Mouse (Mus musculus) brain, adult 2 months (tissue): ENCODE measurements around the gene Exoc4.

ENCODE experiments used
- DNase-seq: peaks from one replicate; pipeline ENCODE4 v3.0.0; 2011; ENCODE audit warnings: low read depth, low spot score

Exoc4 gene

DNA sequence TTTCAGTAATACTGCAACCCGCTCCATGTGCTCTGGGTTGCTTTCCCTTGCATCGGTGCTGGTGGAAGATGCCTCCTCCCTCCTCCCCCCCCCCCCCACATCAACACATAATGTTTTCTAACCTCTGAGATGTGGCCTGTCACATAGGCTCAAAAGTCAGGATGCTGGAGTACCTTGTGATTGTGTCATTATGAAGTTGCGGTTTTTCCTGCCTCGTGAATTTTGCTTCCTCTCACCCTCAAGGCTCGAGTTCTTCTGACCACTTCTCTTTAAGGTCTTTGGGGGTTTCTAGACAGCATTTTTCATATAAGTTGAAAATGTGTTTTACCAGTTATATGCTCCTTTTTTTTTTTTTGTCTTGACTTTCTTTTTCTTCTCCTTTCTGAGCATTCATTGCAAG lies 507.1 kb downstream of the Exoc4 start:
- DNase-seq: no peak

DNA sequence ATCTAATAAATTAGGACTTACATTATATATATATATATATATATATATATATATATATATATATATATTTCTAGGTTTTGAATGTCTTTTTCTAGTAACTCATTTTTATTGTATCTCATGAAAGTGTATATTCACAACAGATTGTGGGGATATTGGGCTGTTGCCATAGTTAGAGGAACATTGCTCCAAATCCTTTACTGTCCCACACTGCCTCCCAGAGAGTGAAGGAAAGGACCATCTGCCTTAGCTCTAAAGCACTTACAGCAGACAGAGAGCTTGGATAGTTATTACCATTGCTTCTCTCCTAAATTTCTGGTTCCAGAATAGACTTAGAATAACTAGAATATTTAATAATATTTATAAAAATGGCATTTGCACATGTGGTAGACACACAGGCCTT lies 512.7 kb downstream of the Exoc4 start:
- DNase-seq: peak; percentile 92

DNA sequence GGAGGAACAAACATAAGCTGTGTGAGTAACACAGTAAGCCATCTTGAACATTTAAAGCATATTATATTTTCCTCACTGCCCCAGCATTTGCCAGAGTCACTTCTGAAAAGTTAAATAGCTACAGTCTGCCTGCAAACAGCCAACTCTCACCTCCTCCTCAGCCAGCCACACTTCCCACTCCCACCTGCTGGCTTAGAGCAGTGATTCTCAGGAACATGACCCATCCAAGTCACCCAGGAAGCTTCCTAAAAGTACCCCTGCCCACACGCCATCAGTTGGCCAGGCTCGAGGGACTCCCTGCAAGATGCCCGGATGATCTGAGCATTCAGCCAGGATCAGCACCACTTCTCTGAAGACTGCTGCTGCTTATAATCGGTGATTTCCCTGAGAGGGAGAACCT lies 514.4 kb downstream of the Exoc4 start:
- DNase-seq: peak; percentile 90

DNA sequence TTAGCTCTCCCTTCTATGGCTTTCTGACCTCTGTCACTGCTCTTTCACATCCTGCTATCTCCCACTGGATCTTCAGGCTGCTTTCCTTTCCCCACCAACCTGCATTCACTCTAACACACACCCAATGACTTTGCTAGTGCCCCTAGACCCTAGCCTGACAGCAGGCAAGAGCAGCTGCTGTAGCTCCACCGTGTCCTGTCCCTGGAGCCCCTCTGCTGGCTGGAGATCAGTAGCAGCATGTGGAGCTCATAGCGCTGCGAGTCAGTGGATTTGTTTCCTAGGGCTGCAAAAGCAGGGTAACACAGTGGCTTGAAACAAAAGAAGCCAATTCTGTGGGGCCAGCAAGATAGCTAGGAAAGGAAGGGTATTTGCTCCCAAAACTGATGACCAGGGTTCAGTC lies 515.1 kb downstream of the Exoc4 start:
- peak; percentile 30 for DNase-seq

DNA sequence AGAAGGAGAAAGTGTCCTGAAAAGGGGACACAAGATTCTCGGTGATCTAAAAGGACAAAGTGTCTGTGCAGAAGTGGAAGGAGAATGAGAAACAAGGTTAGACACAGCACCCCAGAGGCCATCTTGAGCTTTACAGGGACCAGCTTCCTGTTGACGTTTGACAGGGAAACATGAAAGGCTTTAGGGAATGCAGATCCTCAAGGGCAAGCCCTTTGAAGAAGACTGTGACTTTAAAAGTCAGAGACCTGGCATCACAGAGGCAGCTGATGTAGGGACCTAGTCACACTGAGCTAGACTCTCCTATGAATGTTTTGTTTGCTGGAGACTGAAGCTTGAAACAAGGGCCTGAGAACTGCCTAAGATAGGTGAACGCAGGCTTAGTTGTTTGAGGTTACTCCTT lies 520.4 kb downstream of the Exoc4 start:
- DNase-seq: no peak

DNA sequence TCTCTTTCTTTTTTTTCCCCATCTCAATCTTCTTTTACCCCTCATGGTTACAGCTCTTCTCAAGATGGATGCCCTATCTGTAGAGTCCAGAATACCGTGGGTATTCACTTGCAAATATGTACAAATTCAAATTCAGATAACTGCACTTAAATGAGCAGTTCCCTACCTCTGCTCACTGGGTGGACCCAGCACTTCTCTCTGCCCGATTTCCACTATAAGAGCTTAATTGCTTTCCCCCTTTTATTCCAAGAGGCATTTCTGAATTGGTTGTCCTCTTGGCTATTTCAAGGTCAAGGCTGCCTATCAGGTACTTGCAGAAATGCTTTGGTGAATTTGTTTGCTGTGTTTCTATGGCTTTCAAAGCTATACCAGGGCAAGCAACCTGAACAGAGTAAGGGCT lies 521.1 kb downstream of the Exoc4 start:
- DNase-seq: no peak

DNA sequence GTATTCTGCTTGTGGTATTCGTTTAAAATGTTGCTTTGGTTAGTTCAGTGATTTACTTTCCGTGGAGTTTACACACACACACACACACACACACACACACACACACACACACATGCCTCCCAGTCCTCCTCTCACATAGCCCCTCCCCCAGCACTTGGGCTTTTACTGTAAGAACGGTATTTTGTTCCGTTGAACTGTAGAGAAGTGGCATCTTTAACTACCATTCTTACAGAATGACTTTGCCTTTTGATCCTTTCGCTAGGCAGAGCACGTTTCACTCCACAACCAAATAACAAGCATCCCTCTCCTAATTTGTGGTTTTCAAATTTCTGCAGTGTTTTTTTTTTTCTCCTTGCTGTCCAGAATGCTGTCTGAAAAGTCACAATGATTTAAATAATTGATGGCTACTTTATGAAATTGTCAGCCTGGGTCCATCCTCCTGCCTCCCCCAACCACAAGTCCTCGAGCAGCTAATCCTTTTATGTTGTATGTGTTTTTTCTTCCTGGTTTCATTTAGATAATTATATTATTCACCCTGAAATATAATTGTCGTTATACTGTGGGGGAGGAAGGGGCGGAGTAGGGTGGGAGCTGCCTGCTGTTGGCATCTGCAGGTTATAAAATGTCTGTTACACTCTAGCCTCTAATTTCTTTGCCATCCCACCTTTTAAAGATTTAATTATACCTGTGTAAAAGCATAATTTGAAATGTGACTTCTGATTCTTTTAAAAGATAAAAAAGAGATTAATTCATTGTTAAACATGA lies 523.8 kb downstream of the Exoc4 start:
- DNase-seq: no peak

DNA sequence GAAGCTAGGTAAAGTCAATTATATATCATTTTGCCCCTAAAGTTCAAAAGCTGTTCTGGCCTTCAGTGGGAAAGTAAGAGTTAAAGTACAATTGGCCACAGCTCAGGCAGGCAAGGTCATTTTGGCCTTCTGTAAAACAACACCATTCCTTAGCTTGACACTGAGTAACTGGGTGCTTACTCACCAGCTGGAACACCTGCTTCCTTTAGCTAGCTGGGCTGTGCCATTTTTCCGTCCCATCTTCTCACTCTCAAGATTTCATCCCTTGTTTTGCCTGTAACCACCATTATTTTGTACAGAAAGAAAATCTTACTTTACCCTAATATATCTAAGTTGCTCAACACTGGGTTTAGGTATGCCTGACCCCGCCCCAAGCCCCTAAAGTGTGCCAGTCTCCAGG lies 543.7 kb downstream of the Exoc4 start:
- no peak for DNase-seq

DNA sequence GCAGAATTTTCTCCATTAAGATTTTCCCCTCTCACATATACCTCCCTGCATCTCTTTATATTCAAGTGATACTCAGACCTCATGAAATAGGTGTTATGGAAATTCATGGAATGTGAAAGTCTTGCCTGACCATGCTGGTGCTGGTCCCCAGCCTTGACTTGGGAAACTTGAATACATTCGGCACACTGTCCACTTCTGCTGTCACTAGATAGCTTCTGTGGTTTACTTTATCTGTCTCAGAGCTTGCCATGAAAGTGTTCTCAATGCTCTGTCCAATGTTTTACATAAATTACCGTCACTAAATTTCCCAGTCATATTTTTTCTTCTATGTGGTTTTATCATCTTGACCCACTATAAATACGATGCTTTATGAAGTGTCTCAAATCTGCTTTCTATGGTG lies 552.4 kb downstream of the Exoc4 start:
- DNase-seq: no peak

DNA sequence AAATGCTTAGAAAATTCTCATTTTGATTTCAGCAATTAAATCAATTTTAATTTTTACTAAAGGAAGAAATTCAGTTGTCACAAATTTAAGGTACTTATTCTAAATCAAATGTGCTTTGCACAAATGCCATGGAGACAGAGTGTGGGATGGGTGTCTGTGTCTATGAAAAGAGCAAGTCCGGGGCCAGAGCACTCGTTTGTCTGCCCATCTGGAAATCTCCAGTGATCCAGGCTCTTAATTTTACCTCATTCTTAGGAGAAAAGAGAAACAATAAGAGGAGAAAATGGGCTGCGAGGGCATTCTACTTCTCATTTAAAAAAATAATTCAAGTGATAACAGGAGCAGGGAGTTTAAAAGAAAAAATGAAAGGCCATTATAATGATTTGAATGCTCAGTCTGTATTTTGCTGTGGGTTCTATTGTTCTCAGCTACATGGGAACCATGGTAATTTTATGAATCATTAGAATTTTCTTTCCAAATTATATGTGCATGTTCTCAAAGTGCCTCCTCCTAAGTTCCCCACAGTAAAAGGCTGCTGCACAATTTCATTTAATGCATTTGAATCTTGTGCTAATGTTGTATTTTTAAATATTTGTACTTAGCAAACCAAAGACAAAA lies 554.7 kb downstream of the Exoc4 start:
- DNase-seq: peak; percentile 56

DNA sequence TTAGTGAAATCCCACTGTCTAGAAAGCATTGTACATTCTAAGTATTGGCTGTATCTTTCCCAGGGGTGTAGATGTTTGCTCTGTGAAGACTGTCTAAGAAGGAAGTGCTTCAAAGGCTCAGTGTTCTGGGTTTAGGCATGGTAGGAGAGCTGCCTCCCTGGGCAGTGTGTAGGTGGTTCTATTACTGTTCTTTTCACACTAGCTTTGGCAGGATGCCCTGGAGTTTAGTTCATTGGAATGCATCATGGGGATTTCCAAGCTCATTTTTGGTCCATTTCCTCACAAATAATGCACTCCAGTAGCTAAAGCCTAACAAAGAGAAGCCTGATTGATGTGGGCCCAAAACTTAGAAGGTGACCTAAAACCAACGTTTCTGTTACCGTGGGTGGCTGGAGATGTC lies 555.9 kb downstream of the Exoc4 start:
- peak; percentile 95 for DNase-seq

DNA sequence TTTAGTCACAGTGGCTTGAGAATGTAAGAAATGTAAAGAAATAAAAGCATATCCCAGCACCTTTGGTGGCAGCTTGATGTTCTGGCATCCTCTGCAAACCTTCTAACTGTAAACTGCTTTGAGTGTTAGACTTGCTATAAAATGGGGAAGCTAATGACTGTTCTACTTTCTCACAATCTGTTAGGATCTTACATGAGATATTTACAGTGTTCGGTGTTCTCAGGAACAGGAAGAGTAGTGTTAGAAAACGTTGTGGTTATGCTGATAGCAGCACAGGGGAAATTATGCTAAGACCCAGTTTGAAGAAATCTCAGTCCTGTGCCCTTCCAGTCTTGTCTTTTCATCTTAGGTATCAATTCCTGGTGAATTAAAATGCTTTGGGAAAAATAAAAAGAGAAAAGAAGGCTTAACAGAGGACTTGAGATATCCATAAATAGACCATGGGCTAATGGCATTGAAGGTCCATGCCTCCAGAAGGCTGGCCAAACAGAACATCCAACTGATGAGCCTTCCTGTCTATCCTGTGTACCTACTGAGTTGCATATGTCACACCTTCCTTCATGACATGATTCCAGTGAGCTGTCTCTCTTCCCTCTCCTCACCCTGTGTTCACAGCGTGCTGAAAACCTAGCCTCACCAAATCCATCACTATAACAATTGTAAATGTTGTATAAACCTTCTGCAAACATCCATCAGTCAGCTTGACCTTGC lies 557.3 kb downstream of the Exoc4 start:
- DNase-seq: peak; percentile 79

DNA sequence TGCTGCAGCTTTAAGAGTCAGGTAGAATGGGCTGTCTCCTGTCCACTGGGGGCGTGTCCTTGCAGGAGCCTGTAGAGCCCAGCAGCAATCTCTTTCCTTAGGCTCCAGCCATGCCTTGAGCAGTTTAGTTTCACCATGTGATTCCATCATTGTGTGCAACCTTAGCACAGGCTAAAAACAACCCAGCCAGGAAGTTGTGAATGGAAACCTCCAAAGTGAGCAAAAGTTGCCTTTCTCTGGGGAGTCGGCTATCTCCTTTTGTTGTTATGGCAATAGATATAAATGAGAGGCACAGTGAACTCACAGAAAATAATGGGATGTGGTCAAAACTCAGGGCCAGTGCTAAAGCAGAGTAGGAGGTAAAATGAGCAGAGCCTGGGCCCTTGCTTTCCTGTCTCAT lies 565.5 kb downstream of the Exoc4 start:
- no peak for DNase-seq

DNA sequence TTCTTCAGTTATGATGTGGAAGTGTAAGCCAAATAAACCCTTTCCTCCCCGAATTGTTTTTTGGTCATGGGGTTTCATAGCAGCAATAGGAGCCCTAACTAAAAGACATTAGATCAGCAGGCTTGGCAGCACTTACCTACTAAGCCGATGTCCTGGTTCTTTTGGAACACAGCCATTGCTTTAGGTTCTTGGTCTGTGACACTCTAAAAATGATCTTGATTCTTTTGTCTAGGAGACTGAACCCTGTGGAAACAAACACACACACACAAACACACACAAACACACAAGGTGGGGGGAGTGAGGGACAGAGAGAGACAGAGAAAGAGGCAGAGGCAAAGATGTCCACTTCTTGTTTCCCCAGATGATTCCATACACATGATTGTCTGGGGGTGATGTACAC lies 574.3 kb downstream of the Exoc4 start:
- DNase-seq: peak; percentile 57

DNA sequence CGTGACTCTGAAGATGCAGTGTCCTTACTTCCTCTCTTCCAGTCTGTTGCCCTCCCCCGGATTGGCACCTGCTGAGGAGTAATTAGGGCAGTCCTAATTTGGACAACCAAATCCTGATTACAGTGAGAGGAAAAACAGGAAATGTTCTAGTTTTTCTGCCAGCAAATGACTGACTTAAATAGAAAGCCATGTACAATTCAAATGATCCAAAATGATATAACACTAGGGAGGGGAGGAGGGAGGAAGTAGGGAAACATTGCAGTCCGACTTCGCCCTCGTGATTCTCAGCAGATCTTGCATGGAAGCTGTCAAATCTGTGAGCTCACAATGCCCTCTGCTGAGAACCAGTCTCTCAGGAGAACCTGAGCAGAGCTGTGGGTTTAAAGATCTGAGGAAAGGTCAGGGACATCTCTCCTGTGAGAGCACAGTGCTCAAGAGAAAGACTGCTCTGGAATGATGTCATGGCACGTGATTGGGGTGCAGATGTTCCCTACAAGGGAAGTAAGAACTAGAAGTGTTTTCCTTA lies 575.0 kb downstream of the Exoc4 start:
- peak; percentile 97 for DNase-seq

DNA sequence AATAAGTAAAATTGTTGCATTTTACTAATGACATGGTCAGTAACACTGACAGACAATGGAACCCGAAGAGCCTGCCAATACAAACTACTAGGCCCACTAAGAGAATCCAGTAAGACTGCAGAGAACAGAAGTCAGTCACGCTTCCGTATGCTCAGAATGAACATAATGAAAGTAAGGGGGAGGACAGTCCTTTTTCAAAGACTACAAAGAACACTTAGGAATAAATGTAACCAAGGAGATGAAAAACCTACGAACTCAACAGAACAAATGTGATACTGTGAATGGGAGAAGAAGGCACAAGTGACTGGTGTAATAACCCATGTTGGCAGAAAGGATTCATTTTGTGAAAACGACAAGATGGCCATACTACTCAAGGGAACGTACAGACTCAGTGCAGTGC lies 579.6 kb downstream of the Exoc4 start:
- peak; percentile 51 for DNase-seq

DNA sequence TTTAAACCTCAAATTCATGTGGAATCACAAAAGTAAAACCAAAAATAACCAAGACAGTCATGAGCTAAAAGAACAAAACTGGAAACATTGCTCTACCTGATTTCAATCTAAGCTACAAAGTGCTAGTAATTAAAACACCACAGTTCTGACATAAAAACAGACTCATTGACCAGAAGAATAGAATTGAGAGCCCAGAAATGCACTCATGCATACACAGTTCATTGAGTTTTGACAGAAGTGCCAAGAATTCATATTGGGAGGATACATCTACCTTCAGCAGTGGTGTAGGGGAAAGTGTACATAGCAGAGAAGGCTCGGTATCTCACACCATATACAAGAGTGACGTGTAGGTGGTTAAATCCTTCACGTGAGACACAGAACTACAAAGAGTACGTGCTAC lies 580.4 kb downstream of the Exoc4 start:
- no peak for DNase-seq

DNA sequence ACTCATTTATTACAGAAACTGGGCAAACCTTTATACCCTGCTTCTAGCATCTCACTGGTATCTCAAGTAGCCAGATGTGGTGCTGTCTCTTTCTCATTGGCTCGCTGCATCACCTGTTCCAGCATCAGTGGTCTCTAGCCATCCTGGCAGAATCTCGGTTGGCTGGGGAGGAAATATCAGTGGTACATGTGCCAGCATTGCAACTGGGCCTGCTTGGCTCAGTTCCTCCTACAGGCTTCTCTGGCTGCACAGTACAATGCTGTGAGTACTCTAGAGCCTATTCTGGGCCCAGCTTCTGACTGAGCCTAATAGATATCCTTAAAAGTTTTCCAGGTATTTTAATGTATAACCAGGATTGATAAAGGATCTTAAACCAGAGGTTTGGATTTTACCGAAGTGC lies 582.4 kb downstream of the Exoc4 start:
- no peak for DNase-seq

DNA sequence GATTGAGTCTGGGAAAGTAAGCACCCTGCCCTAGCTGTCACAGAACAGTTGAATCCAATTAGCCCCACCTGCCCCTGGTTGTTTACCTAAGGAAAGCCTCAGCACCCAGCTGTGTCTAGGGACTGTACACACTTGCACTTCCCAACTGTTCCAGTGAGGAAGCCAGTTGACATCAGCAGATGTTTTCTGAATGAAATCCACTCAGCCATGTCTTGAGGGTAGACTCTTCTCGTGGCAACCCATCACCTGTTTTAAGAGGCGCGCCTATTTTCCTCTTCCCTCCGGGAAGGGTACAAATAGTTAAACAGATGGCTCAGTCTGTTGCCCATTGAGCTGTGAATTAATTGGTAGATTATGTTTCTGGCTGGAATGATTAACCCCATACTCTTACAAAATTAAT lies 584.1 kb downstream of the Exoc4 start:
- no peak for DNase-seq

DNA sequence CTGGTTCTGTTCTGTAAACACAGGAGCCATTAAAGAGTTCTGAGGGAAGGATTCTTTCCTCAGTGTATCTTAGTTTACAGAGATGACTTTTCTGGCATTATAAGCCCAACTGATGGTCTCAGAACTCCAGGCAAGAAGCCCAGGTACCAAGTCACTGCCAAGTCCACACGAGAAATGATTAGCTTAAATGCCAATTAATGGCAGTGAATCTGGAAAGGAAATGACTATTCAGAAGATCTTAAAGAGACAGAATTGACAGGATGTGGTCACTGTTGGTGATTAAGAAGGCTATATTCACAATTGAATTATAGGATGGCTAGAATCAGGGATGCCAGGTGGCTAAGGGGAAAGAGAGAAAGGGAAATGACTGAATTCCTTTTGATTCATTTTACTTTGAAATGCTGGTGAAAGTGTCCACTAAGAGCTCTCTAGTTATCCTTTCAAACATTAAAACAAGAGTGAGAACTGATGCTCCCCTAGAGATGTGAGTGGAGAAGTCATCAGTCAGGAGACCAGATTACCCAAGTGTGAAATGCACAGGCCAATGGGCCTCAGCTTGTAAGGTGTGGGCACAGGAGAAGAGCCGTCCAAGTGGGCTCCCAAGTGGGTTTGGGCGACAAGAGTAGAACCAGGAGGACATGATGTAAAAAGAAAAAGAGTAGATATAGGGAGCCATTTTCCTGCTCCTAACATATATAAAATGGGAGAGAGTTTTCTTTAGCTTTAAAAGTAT lies 587.3 kb downstream of the Exoc4 start:
- DNase-seq: no peak

DNA sequence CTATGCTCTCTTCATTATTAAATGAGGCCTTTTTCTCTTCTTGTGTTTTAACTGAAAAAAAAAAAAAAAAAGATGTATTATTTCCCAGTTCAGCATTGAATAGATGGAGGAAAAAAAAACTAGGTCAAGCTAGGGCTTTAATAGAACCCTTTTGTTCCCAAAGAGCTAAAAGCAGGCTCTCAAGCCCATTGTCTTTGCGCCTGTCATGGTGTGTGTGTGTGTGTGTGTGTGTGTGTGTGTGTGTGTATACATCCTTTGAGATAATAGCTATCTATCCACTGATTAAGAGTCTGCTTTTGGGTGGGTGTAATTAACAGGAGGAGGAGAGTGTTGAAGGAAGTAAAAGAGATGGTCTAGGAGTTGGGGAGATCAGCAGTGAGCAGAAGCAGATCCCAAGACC lies 594.0 kb downstream of the Exoc4 start:
- peak; percentile 41 for DNase-seq

DNA sequence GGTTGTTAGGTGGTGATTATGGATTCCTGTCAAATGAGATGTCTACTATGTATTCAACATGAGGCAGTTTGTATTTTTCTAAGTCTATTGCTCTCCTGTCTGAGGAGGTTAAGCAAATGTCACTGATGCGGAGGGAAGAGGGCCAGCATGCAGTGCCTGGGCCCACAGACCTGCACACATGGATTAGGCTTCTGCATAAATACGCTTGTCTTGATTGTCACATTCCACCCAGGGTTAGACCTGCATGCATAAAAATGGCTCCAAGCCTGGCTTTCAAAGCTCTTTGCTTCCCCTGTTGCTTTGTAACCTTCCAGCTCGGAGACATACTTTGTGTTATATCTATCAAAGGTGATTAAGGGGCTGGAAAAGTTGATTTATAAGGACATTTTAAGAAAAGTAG lies 610.2 kb downstream of the Exoc4 start:
- DNase-seq: no peak
